Mouse (Mus musculus): ENCODE data around the gene Dcpp3. TPM values are rescaled to one million over a fixed set of nuclear protein-coding genes. Genes with fewer than 3 reads are reported as not detected.
"Not testable (repeated sequence)": the region's sequence is repeated elsewhere in the genome, so short reads cannot be mapped to it uniquely, and the experiment has no call there.

Dcpp3 gene
- total and polyA plus RNA-seq, 3 experiments, result not detected

GRCm38 (mm10) chr17:23931157-23931556, 13.9 kb downstream of the Dcpp3 start:
- H3K4me3 ChIP-seq (replicated peaks in 1 of 3; ENCODE audit: low read depth in 2 of 3, low read length in 2 of 3, poor library complexity in 1 of 3), result no peak overlapping the region
- peaks cover 50% of the 10 kb centered on the region for H3K27me3 ChIP-seq (replicated peaks)
- H3K9me3 ChIP-seq (replicated peaks; ENCODE audit: low read length), result no peaks in the 10 kb centered on the region
- H3K79me2 ChIP-seq (replicated peaks; ENCODE audit: control insufficient read depth, extremely low read depth, insufficient read depth, poor library complexity, severe bottlenecking), result no peaks in the 10 kb centered on the region
- in situ Hi-C loops (cut with MboI; ENCODE audit: low pct_ligation_motif_present, low pct_unique_long_range_greater_than_20kb, low sequenced_read_pairs) (no loop called here), dilution Hi-C loops (cut with MboI; ENCODE audit: extremely low pct_ligation_motif_present, extremely low pct_unique_long_range_greater_than_20kb, low sequenced_read_pairs) (no loop called here)
- H3K36me3 ChIP-seq (replicated peaks in 1 of 2; ENCODE audit: control insufficient read depth in 1 of 2, insufficient read depth in 1 of 2, low read length in 1 of 2), result no peaks in the 10 kb centered on the region
- DNase-seq (ENCODE audit: extremely low read depth), result no peak
- no peak overlapping the region for H3K4me2 ChIP-seq (ENCODE audit: insufficient read depth, low read depth, poor library complexity, severe bottlenecking)
- no peak overlapping the region for H3K27ac ChIP-seq (ENCODE audit: insufficient read depth, low read depth)
- H3K4me1 ChIP-seq (ENCODE audit: control insufficient read depth in 1 of 2, insufficient read depth in 2 of 2), result no peaks in the 10 kb centered on the region
- H3K9ac ChIP-seq (ENCODE audit: insufficient read depth, low read depth), result no peak overlapping the region
- no peak for TF ChIP-seq USF2 (conservative IDR thresholded peaks at IDR 0.05; ENCODE audit: low read depth, low read length)
- TF ChIP-seq ZKSCAN1 (IDR thresholded peaks at IDR 0.05; ENCODE audit: borderline replicate concordance, low read depth, low read length), result no peak

- DNase-seq (ENCODE audit: extremely low read depth), result no peak
- no peaks in the 10 kb centered on the region for H3K79me2 ChIP-seq (replicated peaks; ENCODE audit: control insufficient read depth, extremely low read depth, insufficient read depth, poor library complexity, severe bottlenecking)
- no peaks in the 10 kb centered on the region for H3K36me3 ChIP-seq (replicated peaks in 1 of 2; ENCODE audit: control insufficient read depth in 1 of 2, insufficient read depth in 1 of 2, low read length in 1 of 2)
- H3K9me3 ChIP-seq (replicated peaks; ENCODE audit: low read length), result no peaks in the 10 kb centered on the region
- H3K27me3 ChIP-seq (replicated peaks), result peaks cover 35% of the 10 kb centered on the region
- no peak within 1 kb of the TSS for H3K27ac ChIP-seq (ENCODE audit: insufficient read depth, low read depth)
- H3K4me2 ChIP-seq (ENCODE audit: insufficient read depth, low read depth, poor library complexity, severe bottlenecking), result no peak within 1 kb of the TSS
- no peak for TF ChIP-seq RCOR1 (conservative IDR thresholded peaks at IDR 0.05; ENCODE audit: low read depth, low read length)
- no peak for TF ChIP-seq ZMIZ1 (IDR thresholded peaks at IDR 0.05; ENCODE audit: low read depth, low read length)
- no peak for TF ChIP-seq ETS1 (conservative IDR thresholded peaks at IDR 0.05; ENCODE audit: low read depth, low read length)
- TF ChIP-seq ZNF384 (IDR thresholded peaks at IDR 0.05; ENCODE audit: low read depth, low read length), result no peak
- no peak for TF ChIP-seq EP300 (IDR thresholded peaks at IDR 0.05; ENCODE audit: low read length)
- TF ChIP-seq MAFK (IDR thresholded peaks at IDR 0.05; ENCODE audit: insufficient replicate concordance, low read length), result no peak
- no peak for TF ChIP-seq JUN (IDR thresholded peaks at IDR 0.05; ENCODE audit: insufficient read depth, low read depth, low read length)
- no peak for TF ChIP-seq POLR2AphosphoS2 (IDR thresholded peaks at IDR 0.05; ENCODE audit: low read depth, low read length)
- no peak for TF ChIP-seq TCF12 (IDR thresholded peaks at IDR 0.05; ENCODE audit: low read depth, low read length)
- TF ChIP-seq UBTF (IDR thresholded peaks at IDR 0.05; ENCODE audit: low read depth, low read length), result no peak
- no peak within 1 kb of the TSS for H3K4me3 ChIP-seq (replicated peaks in 1 of 3; ENCODE audit: low read depth in 2 of 3, low read length in 2 of 3, poor library complexity in 1 of 3)
- H3K9ac ChIP-seq (ENCODE audit: insufficient read depth, low read depth), result no peak within 1 kb of the TSS
- in situ Hi-C loops (cut with MboI; ENCODE audit: low pct_ligation_motif_present, low pct_unique_long_range_greater_than_20kb, low sequenced_read_pairs), result no loop called here
- dilution Hi-C loops (cut with MboI; ENCODE audit: extremely low pct_ligation_motif_present, extremely low pct_unique_long_range_greater_than_20kb, low sequenced_read_pairs), result no loop called here
- no peaks in the 10 kb centered on the region for H3K4me1 ChIP-seq (ENCODE audit: control insufficient read depth in 1 of 2, insufficient read depth in 2 of 2)
Observed at GRCm38 (mm10) chr17:23941372-23941771, 24.1 kb downstream of the Dcpp3 start, which contains the start of gene Sbp. TSS of gene Sbp (plus strand) at chr17:23941672.

- dilution Hi-C loops (cut with MboI; ENCODE audit: extremely low pct_ligation_motif_present, extremely low pct_unique_long_range_greater_than_20kb, low sequenced_read_pairs), result not testable (repeated sequence)
- peaks cover 14% of the 10 kb centered on the region for H3K27me3 ChIP-seq (replicated peaks)
Observed at GRCm38 (mm10) chr17:23947486-23947885, 30.2 kb downstream of the Dcpp3 start.

More at GRCm38 (mm10) chr17:23947486-23947885, 30.2 kb downstream of the Dcpp3 start:
- H3K4me2 ChIP-seq (ENCODE audit: insufficient read depth, low read depth, poor library complexity, severe bottlenecking); in situ Hi-C loops (cut with MboI; ENCODE audit: low pct_ligation_motif_present, low pct_unique_long_range_greater_than_20kb, low sequenced_read_pairs); H3K27ac ChIP-seq (ENCODE audit: insufficient read depth, low read depth); H3K9me3 ChIP-seq (replicated peaks; ENCODE audit: low read length); H3K36me3 ChIP-seq (replicated peaks in 1 of 2; ENCODE audit: control insufficient read depth in 1 of 2, insufficient read depth in 1 of 2, low read length in 1 of 2); H3K4me1 ChIP-seq (ENCODE audit: control insufficient read depth in 1 of 2, insufficient read depth in 2 of 2); H3K9ac ChIP-seq (ENCODE audit: insufficient read depth, low read depth); H3K4me3 ChIP-seq (replicated peaks in 1 of 3; ENCODE audit: low read depth in 2 of 3, low read length in 2 of 3, poor library complexity in 1 of 3); DNase-seq (ENCODE audit: extremely low read depth); H3K79me2 ChIP-seq (replicated peaks; ENCODE audit: control insufficient read depth, extremely low read depth, insufficient read depth, poor library complexity, severe bottlenecking): not testable (repeated sequence)

All from CH12.LX (cell line).